Mouse (Mus musculus) large intestine, adult 2 months (tissue): ENCODE data around the gene Rps6ka1. TPM values are rescaled to one million over a fixed set of nuclear protein-coding genes. Genes with fewer than 3 reads are reported as not detected.

Experiments
- DNase-seq: peaks from one replicate; pipeline ENCODE4 v3.0.0-alpha.2; 2012; ENCODE audit warnings: low read depth, low spot score
- WGBS: fragments of 180-500 bp; shearing (Covaris S2); methylation state at CpG from one replicate; pipeline ENCODE4 v1.1.7; 2018; 5-methylcytosine and 5-hydroxymethylcytosine counted together
- polyA plus RNA-seq: library from polyadenylated mRNA; depleted of rRNA; stranded (reverse); fragments of >200 nt; gene quantifications from 2 replicates; pipeline ENCODE4 v1.2.3, GENCODE M21; 2012

Gene Rps6ka1
- polyA plus RNA-seq, 1 experiment = 149 TPM

GRCm38 (mm10) chr4:133899241-133899800, 11.7 kb upstream of the Rps6ka1 start:
- WGBS = 50% methylated on average over 9 of the region's 9 CpGs

GRCm38 (mm10) chr4:133898151-133898550, 10.6 kb upstream of the Rps6ka1 start:
- no peak for DNase-seq
- 25% methylated on average over 6 of the region's 6 CpGs for WGBS

More at GRCm38 (mm10) chr4:133899241-133899800, 11.7 kb upstream of the Rps6ka1 start:
- no peak for DNase-seq

- no peak for DNase-seq
Observed at GRCm38 (mm10) chr4:133897431-133897891, 9.9 kb upstream of the Rps6ka1 start.

GRCm38 (mm10) chr4:133896984-133897383, 9.4 kb upstream of the Rps6ka1 start:
- WGBS = 77% methylated on average over 1 of the region's 1 CpGs
- DNase-seq = no peak

More at GRCm38 (mm10) chr4:133897431-133897891, 9.9 kb upstream of the Rps6ka1 start:
- 48% methylated on average over 11 of the region's 11 CpGs for WGBS

- DNase-seq = no peak
- 96% methylated on average over 3 of the region's 3 CpGs for WGBS
Observed at GRCm38 (mm10) chr4:133896002-133896401, 8.4 kb upstream of the Rps6ka1 start.

GRCm38 (mm10) chr4:133887249-133887648, 348 bp downstream of the Rps6ka1 start:
- WGBS = 1% methylated on average over 32 of the region's 32 CpGs
- DNase-seq = no peak

GRCm38 (mm10) chr4:133885991-133886501, 1.6 kb downstream of the Rps6ka1 start:
- 17% methylated on average over 10 of the region's 10 CpGs for WGBS
- peak; percentile 88 for DNase-seq

GRCm38 (mm10) chr4:133885331-133885730, 2.3 kb downstream of the Rps6ka1 start:
- 44% methylated on average over 4 of the region's 4 CpGs for WGBS
- no peak for DNase-seq

GRCm38 (mm10) chr4:133884888-133885287, 2.7 kb downstream of the Rps6ka1 start:
- 44% methylated on average over 3 of the region's 3 CpGs for WGBS
- no peak for DNase-seq

- 72% methylated on average over 8 of the region's 8 CpGs for WGBS
- DNase-seq = no peak
Observed at GRCm38 (mm10) chr4:133884127-133884753, 3.4 kb downstream of the Rps6ka1 start.

- no peak for DNase-seq
- WGBS = 43% methylated on average over 3 of the region's 3 CpGs
Observed at GRCm38 (mm10) chr4:133881851-133882250, 5.7 kb downstream of the Rps6ka1 start.

GRCm38 (mm10) chr4:133881399-133881798, 6.2 kb downstream of the Rps6ka1 start:
- no peak for DNase-seq
- 56% methylated on average over 4 of the region's 4 CpGs for WGBS

- DNase-seq = peak; percentile 97
- WGBS = 29% methylated on average over 12 of the region's 12 CpGs
Observed at GRCm38 (mm10) chr4:133879145-133879902, 8.3 kb downstream of the Rps6ka1 start.

GRCm38 (mm10) chr4:133877850-133878755, 9.5 kb downstream of the Rps6ka1 start:
- 54% methylated on average over 14 of the region's 14 CpGs for WGBS
- DNase-seq = no peak

- DNase-seq = no peak
- 80% methylated on average over 13 of the region's 13 CpGs for WGBS
Observed at GRCm38 (mm10) chr4:133874865-133875517, 12.6 kb downstream of the Rps6ka1 start.

- 75% methylated on average over 17 of the region's 17 CpGs for WGBS
- no peak for DNase-seq
Observed at GRCm38 (mm10) chr4:133873926-133874864, 13.4 kb downstream of the Rps6ka1 start.

GRCm38 (mm10) chr4:133873431-133873851, 14.2 kb downstream of the Rps6ka1 start:
- 79% methylated on average over 4 of the region's 4 CpGs for WGBS
- no peak for DNase-seq

GRCm38 (mm10) chr4:133872812-133873300, 14.7 kb downstream of the Rps6ka1 start:
- DNase-seq = no peak
- 78% methylated on average over 15 of the region's 15 CpGs for WGBS
